Mouse (Mus musculus) small intestine, adult 2 months (tissue): ENCODE measurements around the gene Efnb2.

ENCODE experiments used
- CTCF ChIP-seq: fragments of 200-500 bp; IDR thresholded peaks from 2 replicates; pipeline ENCODE4 v1.5.1; 2012; ENCODE audit warnings: low read depth, mild to moderate bottlenecking, control low read depth, inconsistent platforms, low read length, moderate library complexity, mixed read lengths; ENCODE audit not compliant: insufficient replicate concordance, insufficient read length; ENCODE audit errors: extremely low read depth
- POLR2A ChIP-seq: fragments of 200-500 bp; IDR thresholded peaks from 2 replicates; pipeline ENCODE4 v1.6.1; 2012; ENCODE audit warnings: low read depth, mild to moderate bottlenecking, control low read depth, inconsistent platforms, low read length, moderate library complexity

DNA sequence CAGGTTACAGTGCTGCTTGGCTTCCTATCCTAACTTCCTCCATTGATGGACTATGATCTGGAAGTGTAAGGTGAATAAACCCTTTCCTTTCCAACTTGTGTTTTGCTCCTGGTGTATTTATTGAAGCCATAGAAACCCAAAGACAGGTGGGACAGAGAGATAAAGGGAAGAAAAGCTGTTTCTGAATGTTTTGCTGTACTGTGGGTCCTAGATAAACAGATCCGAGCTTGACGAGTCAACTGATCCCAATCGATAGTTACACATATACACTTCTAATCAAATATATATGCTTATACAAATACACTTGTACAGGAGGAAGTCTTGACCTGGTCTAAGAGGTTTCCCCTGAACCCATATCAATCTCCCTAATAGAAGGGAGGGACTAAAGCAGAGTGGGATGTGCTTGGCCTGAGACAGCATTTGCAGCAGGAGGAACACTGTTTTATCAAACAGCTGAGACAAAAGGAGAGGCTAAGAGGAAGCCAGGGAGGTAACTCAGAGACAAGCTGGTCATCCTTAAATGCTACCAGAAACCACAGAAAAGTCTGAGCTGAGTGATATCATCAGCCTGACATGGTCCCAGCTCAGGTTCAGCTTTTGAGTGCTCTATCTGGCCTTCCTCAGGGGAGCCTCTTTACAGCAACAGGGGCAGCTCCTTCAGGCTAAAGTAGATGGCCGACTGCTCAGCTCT, 77.6 kb downstream of the Efnb2 start:
- TF ChIP-seq CTCF: no peak
- TF ChIP-seq POLR2A: no peak
